Mouse (Mus musculus): ENCODE data around the gene Svs5.

Gene Svs5

GRCm38 (mm10) chr2:164381726-164382125, 49.2 kb downstream of the Svs5 start:
- no peak for DNase-seq

DNA sequence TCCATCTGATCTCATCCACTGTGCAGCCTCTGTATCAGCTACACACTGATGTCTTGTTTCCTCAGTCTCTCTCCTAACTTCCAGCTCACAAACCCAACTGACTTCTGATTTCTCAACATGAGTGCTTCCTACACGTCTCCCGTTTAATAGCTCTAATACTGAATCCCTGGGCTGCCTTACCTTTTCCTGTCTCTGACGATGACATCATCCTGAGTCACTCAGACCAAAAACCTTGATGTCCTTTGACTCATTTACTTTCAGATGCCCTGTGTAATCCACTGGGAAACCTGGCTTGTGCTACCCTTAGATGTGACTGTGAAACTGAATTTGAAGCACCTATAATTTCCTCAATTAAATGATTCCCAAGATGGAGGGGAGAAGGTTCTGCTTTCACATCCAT, 50.4 kb downstream of the Svs5 start:
- no peak for DNase-seq
